Mouse (Mus musculus) heart, postnatal 0 days (tissue): ENCODE measurements around the gene Ccdc126. TPM values are rescaled to one million over a fixed set of nuclear protein-coding genes. Genes with fewer than 3 reads are reported as not detected.
"Not testable (repeated sequence)": the region's sequence is repeated elsewhere in the genome, so short reads cannot be mapped to it uniquely, and the experiment has no call there.

ENCODE experiments used
- ATAC-seq: fragments of 200-750 bp; cut with Nextera tagmentation; 2 replicates; pipeline ENCODE4 v1.8.0; 2017; ENCODE audit warnings: low read depth, moderate number of reproducible peaks, moderate library complexity; ENCODE audit not compliant: insufficient read depth
- DNase-seq: peaks from one replicate; pipeline ENCODE4 v3.0.0-alpha.2; 2016; ENCODE audit warnings: low spot score
- H3K27ac ChIP-seq: fragments of 300-500 bp; sonication (generic); 2 replicates; pipeline ENCODE4 v1.5.1; 2014; ENCODE audit warnings: low read depth, mild to moderate bottlenecking
- H3K27me3 ChIP-seq: fragments of 300-500 bp; sonication (generic); 2 replicates; pipeline ENCODE4 v1.6.1; 2014; ENCODE audit warnings: low read length, mixed read lengths; ENCODE audit not compliant: control insufficient read depth, insufficient read depth
- H3K36me3 ChIP-seq: fragments of 300-500 bp; sonication (generic); replicated peaks from 2 replicates; pipeline ENCODE4 v1.6.1; 2014; ENCODE audit warnings: low read length, mixed read lengths; ENCODE audit not compliant: control insufficient read depth, insufficient read depth
- H3K4me1 ChIP-seq: fragments of 300-500 bp; sonication (generic); 2 replicates; pipeline ENCODE4 v1.6.1; 2014; ENCODE audit warnings: antibody characterized with exemption; ENCODE audit not compliant: control insufficient read depth, insufficient read depth
- H3K4me2 ChIP-seq: fragments of 300-500 bp; sonication (generic); 2 replicates; pipeline ENCODE4 v1.6.1; 2014; ENCODE audit warnings: low read depth, mild to moderate bottlenecking, low read length, moderate library complexity
- H3K4me3 ChIP-seq: fragments of 300-500 bp; sonication (generic); 2 replicates; pipeline ENCODE4 v1.5.1; 2014; ENCODE audit warnings: low read depth, low read length
- H3K9ac ChIP-seq: fragments of 300-500 bp; sonication (generic); replicated peaks from 2 replicates; pipeline ENCODE4 v1.6.1; 2014; ENCODE audit warnings: low read depth, low read length, mixed read lengths
- H3K9me3 ChIP-seq: fragments of 300-500 bp; sonication (generic); replicated peaks from 2 replicates; pipeline ENCODE4 v1.6.1; 2016; ENCODE audit warnings: low read length; ENCODE audit not compliant: control insufficient read depth
- CTCF ChIP-seq: IDR thresholded peaks from 2 replicates; pipeline ENCODE4 v1.5.1; 2016; ENCODE audit warnings: antibody characterized with exemption, control low read depth, low read depth
- EP300 ChIP-seq: IDR thresholded peaks from 2 replicates; pipeline ENCODE4 v1.6.1; 2016; ENCODE audit warnings: antibody characterized with exemption, low read depth
- WGBS: fragments of 180-500 bp; shearing (Covaris S2); extraction: QIAGEN DNeasy Blood & Tissue Kit; methylation state at CpG from one replicate; pipeline ENCODE4 v1.1.7; 2014; 5-methylcytosine and 5-hydroxymethylcytosine counted together
- polyA plus RNA-seq: library from polyadenylated mRNA; unstranded; fragments of >200 nt; fragmentation: Nextera tagmentation; extraction: Ambion mirVana; gene quantifications from 2 replicates; pipeline ENCODE4 v1.2.1, GENCODE M21; 2015
- total RNA-seq: library from RNA; depleted of rRNA; stranded (reverse); fragments of >200 nt; gene quantifications from 2 replicates; pipeline ENCODE4 v1.2.3, GENCODE M21; 2014; ENCODE audit warnings: low replicate concordance

Gene Ccdc126
- total and polyA plus RNA-seq, 2 experiments from 2014 or later = 6.9 to 8.3 TPM

GRCm38 (mm10) chr6:49274416-49275091, 44.5 kb upstream of the Ccdc126 start:
- Histone ChIP-seq H3K4me1 (no peaks in the 10 kb centered on the region), H3K9me3 (no peaks in the 10 kb centered on the region), H3K36me3 (no peaks in the 10 kb centered on the region), H3K4me3 (no peak overlapping the region), H3K4me2 (no peak overlapping the region), H3K27me3 (no peaks in the 10 kb centered on the region), H3K9ac (no peak overlapping the region), H3K27ac (no peak overlapping the region)
- 60% methylated on average over 9 of the region's 9 CpGs for WGBS
- DNase-seq (no peak), ATAC-seq (no peak)
- no peak for TF ChIP-seq CTCF
- no peak for TF ChIP-seq EP300

GRCm38 (mm10) chr6:49275296-49275695, 43.8 kb upstream of the Ccdc126 start:
- H3K36me3 ChIP-seq = no peaks in the 10 kb centered on the region
- no peak overlapping the region for H3K4me2 ChIP-seq
- no peak overlapping the region for H3K4me3 ChIP-seq
- no peak for TF ChIP-seq EP300
- no peak for TF ChIP-seq CTCF
- ATAC-seq (no peak), DNase-seq (no peak)
- H3K4me1 ChIP-seq = no peaks in the 10 kb centered on the region
- WGBS = 92% methylated on average over 7 of the region's 7 CpGs
- no peak overlapping the region for H3K9ac ChIP-seq
- no peaks in the 10 kb centered on the region for H3K9me3 ChIP-seq
- no peak overlapping the region for H3K27ac ChIP-seq
- H3K27me3 ChIP-seq = no peaks in the 10 kb centered on the region

GRCm38 (mm10) chr6:49280942-49281341, 38.1 kb upstream of the Ccdc126 start:
- Histone ChIP-seq H3K27ac (no peak overlapping the region), H3K9me3 (no peaks in the 10 kb centered on the region), H3K4me1 (no peaks in the 10 kb centered on the region), H3K27me3 (no peaks in the 10 kb centered on the region), H3K4me3 (no peak overlapping the region), H3K9ac (no peak overlapping the region), H3K36me3 (no peaks in the 10 kb centered on the region), H3K4me2 (no peak overlapping the region)
- ATAC-seq (no peak), DNase-seq (no peak)
- WGBS = 43% methylated on average over 1 of the region's 1 CpGs
- no peak for TF ChIP-seq EP300
- TF ChIP-seq CTCF = no peak

GRCm38 (mm10) chr6:49282122-49282521, 37.0 kb upstream of the Ccdc126 start:
- WGBS = 57% methylated on average over 1 of the region's 1 CpGs
- ATAC-seq (peak; percentile 88), DNase-seq (peak; percentile 75)

GRCm38 (mm10) chr6:49298286-49298685, 20.8 kb upstream of the Ccdc126 start:
- no peaks in the 10 kb centered on the region for H3K27me3 ChIP-seq
- H3K4me3 ChIP-seq = no peak overlapping the region
- no peak overlapping the region for H3K27ac ChIP-seq
- no peak for DNase-seq
- no peaks in the 10 kb centered on the region for H3K36me3 ChIP-seq
- H3K4me1 ChIP-seq = no peaks in the 10 kb centered on the region
- H3K9me3 ChIP-seq = no peaks in the 10 kb centered on the region
- ATAC-seq = no peak
- no peak for TF ChIP-seq CTCF
- TF ChIP-seq EP300 = no peak
- H3K9ac ChIP-seq = no peak overlapping the region
- H3K4me2 ChIP-seq = no peak overlapping the region

More at GRCm38 (mm10) chr6:49282122-49282521, 37.0 kb upstream of the Ccdc126 start:
- no peaks in the 10 kb centered on the region for H3K4me1 ChIP-seq
- H3K4me2 ChIP-seq = no peak overlapping the region
- H3K27ac ChIP-seq = no peak overlapping the region
- no peaks in the 10 kb centered on the region for H3K36me3 ChIP-seq
- no peaks in the 10 kb centered on the region for H3K9me3 ChIP-seq
- TF ChIP-seq EP300 = no peak
- no peak overlapping the region for H3K4me3 ChIP-seq
- no peaks in the 10 kb centered on the region for H3K27me3 ChIP-seq
- H3K9ac ChIP-seq = no peak overlapping the region

- H3K27ac ChIP-seq, H3K4me2 ChIP-seq, H3K36me3 ChIP-seq, H3K9ac ChIP-seq, H3K4me3 ChIP-seq, DNase-seq, H3K4me1 ChIP-seq, H3K27me3 ChIP-seq, H3K9me3 ChIP-seq, ATAC-seq: not testable (repeated sequence)
- WGBS = 42% methylated on average over 3 of the region's 3 CpGs
Measured at GRCm38 (mm10) chr6:49314821-49315220, 4.3 kb upstream of the Ccdc126 start.
